Mouse (Mus musculus): ENCODE measurements around the gene Rnf113a2. TPM values are rescaled to one million over a fixed set of nuclear protein-coding genes. Genes with fewer than 3 reads are reported as not detected.

Gene Rnf113a2
- polyA plus RNA-seq, 1 experiment from 2014 or later, result 29.9 TPM

- Histone ChIP-seq H3K27ac (peak overlapping the region; percentile 74), H3K4me1 (peaks cover 8% of the 10 kb centered on the region), H3K27me3 (no peaks in the 10 kb centered on the region), H3K4me3 (peak overlapping the region; percentile 60), H3K36me3 (ENCODE audit: poor library complexity, severe bottlenecking) (no peaks in the 10 kb centered on the region), H3K4me2 (peak overlapping the region; percentile 65), H3K9ac (peak overlapping the region; percentile 61), H3K9me3 (replicated peaks) (0 out of 2 replicates have a peak, but pooled peaks cover 5% of the 10 kb centered on the region)
- no peak for ATAC-seq
- 38% methylated on average over 18 of the region's 18 CpGs for WGBS
These were observed 568 bp downstream of the Rnf113a2 start for GRCm38 (mm10) chr12:84417605-84417922.

- 53% methylated on average over 3 of the region's 3 CpGs for WGBS
- Histone ChIP-seq H3K4me3 (no peak overlapping the region), H3K4me2 (no peak overlapping the region), H3K9me3 (replicated peaks) (no peaks in the 10 kb centered on the region), H3K27ac (no peak overlapping the region), H3K4me1 (no peaks in the 10 kb centered on the region), H3K9ac (no peak overlapping the region), H3K36me3 (ENCODE audit: poor library complexity, severe bottlenecking) (no peaks in the 10 kb centered on the region), H3K27me3 (no peaks in the 10 kb centered on the region)
- no peak for ATAC-seq
These were observed 7.0 kb downstream of the Rnf113a2 start for GRCm38 (mm10) chr12:84423990-84424389.

GRCm38 (mm10) chr12:84429825-84430224, 12.8 kb downstream of the Rnf113a2 start:
- Histone ChIP-seq H3K27ac (no peak overlapping the region), H3K9ac (no peak overlapping the region), H3K4me2 (no peak overlapping the region), H3K4me1 (no peaks in the 10 kb centered on the region), H3K27me3 (no peaks in the 10 kb centered on the region), H3K36me3 (ENCODE audit: poor library complexity, severe bottlenecking) (peaks cover 14% of the 10 kb centered on the region), H3K9me3 (replicated peaks) (no peaks in the 10 kb centered on the region), H3K4me3 (no peak overlapping the region)
- no peak for ATAC-seq
- WGBS, result 96% methylated on average over 2 of the region's 2 CpGs

- Histone ChIP-seq H3K4me2 (no peak overlapping the region), H3K4me3 (no peak overlapping the region), H3K9ac (no peak overlapping the region), H3K36me3 (ENCODE audit: poor library complexity, severe bottlenecking) (peaks cover 1% of the 10 kb centered on the region; the same call in 1 of the 2 replicates), H3K27me3 (no peaks in the 10 kb centered on the region), H3K4me1 (no peaks in the 10 kb centered on the region), H3K27ac (no peak overlapping the region), H3K9me3 (replicated peaks) (no peaks in the 10 kb centered on the region)
- whole genome bisulfite sequencing, result 82% methylated on average over 2 of the region's 2 CpGs
- ATAC-seq, result no peak
These were observed 21.7 kb downstream of the Rnf113a2 start for GRCm38 (mm10) chr12:84438697-84439096.

- ATAC-seq, result no peak
- H3K9me3 ChIP-seq (replicated peaks), result no peaks in the 10 kb centered on the region
- no peak overlapping the region for H3K27ac ChIP-seq
- H3K27me3 ChIP-seq, result peaks cover 4% of the 10 kb centered on the region; the same call in 1 of the 2 replicates
- H3K9ac ChIP-seq, result no peak overlapping the region
- WGBS, result 70% methylated on average over 4 of the region's 4 CpGs
- no peaks in the 10 kb centered on the region for H3K36me3 ChIP-seq (ENCODE audit: poor library complexity, severe bottlenecking)
- H3K4me2 ChIP-seq, result no peak overlapping the region
- no peak overlapping the region for H3K4me3 ChIP-seq
- H3K4me1 ChIP-seq, result no peaks in the 10 kb centered on the region
These were observed 25.5 kb downstream of the Rnf113a2 start for GRCm38 (mm10) chr12:84442526-84442925.

- Histone ChIP-seq H3K4me2 (no peak overlapping the region), H3K27me3 (peaks cover 4% of the 10 kb centered on the region; the same call in 1 of the 2 replicates), H3K9ac (no peak overlapping the region), H3K36me3 (ENCODE audit: poor library complexity, severe bottlenecking) (no peaks in the 10 kb centered on the region), H3K27ac (no peak overlapping the region), H3K9me3 (replicated peaks) (no peaks in the 10 kb centered on the region), H3K4me1 (peaks cover 16% of the 10 kb centered on the region), H3K4me3 (no peak overlapping the region)
- ATAC-seq, result no peak
- WGBS, result 66% methylated on average over 1 of the region's 1 CpGs
These were observed 30.4 kb downstream of the Rnf113a2 start for GRCm38 (mm10) chr12:84447386-84447785.

GRCm38 (mm10) chr12:84448181-84448580, 31.2 kb downstream of the Rnf113a2 start:
- no peaks in the 10 kb centered on the region for H3K9me3 ChIP-seq (replicated peaks)
- H3K4me2 ChIP-seq, result no peak overlapping the region
- H3K4me3 ChIP-seq, result no peak overlapping the region
- WGBS, result 79% methylated on average over 6 of the region's 6 CpGs
- no peak for ATAC-seq
- no peak overlapping the region for H3K27ac ChIP-seq
- H3K9ac ChIP-seq, result no peak overlapping the region
- peaks cover 4% of the 10 kb centered on the region; the same call in 1 of the 2 replicates for H3K27me3 ChIP-seq
- H3K36me3 ChIP-seq (ENCODE audit: poor library complexity, severe bottlenecking), result no peaks in the 10 kb centered on the region
- peaks cover 23% of the 10 kb centered on the region for H3K4me1 ChIP-seq

- WGBS, result 61% methylated on average over 10 of the region's 10 CpGs
- Histone ChIP-seq H3K27ac (no peak overlapping the region), H3K9ac (peak overlapping the region; percentile 70; the same call in 1 of the 2 replicates), H3K4me1 (peaks cover 23% of the 10 kb centered on the region), H3K9me3 (replicated peaks) (no peaks in the 10 kb centered on the region), H3K4me2 (peak overlapping the region; percentile 99), H3K4me3 (peak overlapping the region; percentile 85), H3K27me3 (peaks cover 4% of the 10 kb centered on the region; the same call in 1 of the 2 replicates), H3K36me3 (ENCODE audit: poor library complexity, severe bottlenecking) (no peaks in the 10 kb centered on the region)
- no peak for ATAC-seq
These were observed 32.9 kb downstream of the Rnf113a2 start for GRCm38 (mm10) chr12:84449887-84450286.

GRCm38 (mm10) chr12:84450351-84450717, 33.3 kb downstream of the Rnf113a2 start:
- Histone ChIP-seq H3K4me3 (peak overlapping the region; percentile 85), H3K9me3 (replicated peaks) (no peaks in the 10 kb centered on the region), H3K36me3 (ENCODE audit: poor library complexity, severe bottlenecking) (0 out of 2 replicates have a peak, but pooled peaks cover 2% of the 10 kb centered on the region), H3K4me1 (peaks cover 23% of the 10 kb centered on the region), H3K27me3 (peaks cover 4% of the 10 kb centered on the region; the same call in 1 of the 2 replicates), H3K27ac (0 out of 2 replicates have a peak overlapping the region, but pooled peaks have one; percentile 33), H3K4me2 (peak overlapping the region; percentile 99), H3K9ac (peak overlapping the region; percentile 70)
- no peak for ATAC-seq
- WGBS, result 1% methylated on average over 6 of the region's 6 CpGs

- Histone ChIP-seq H3K9me3 (replicated peaks) (no peaks in the 10 kb centered on the region), H3K9ac (peak within 1 kb of the TSS; percentile 76), H3K4me1 (peaks cover 23% of the 10 kb centered on the region), H3K36me3 (ENCODE audit: poor library complexity, severe bottlenecking) (0 out of 2 replicates have a peak, but pooled peaks cover 2% of the 10 kb centered on the region), H3K4me2 (peak within 1 kb of the TSS; percentile 99), H3K27me3 (peaks cover 4% of the 10 kb centered on the region; the same call in 1 of the 2 replicates), H3K27ac (peak within 1 kb of the TSS; percentile 33), H3K4me3 (peak within 1 kb of the TSS; percentile 85)
- ATAC-seq, result peak; percentile 99
- WGBS, result under 1% methylated on average over 49 of the region's 49 CpGs
These were observed 34.0 kb downstream of the Rnf113a2 start, which contains the start of the genes Aldh6a1 and Lin52 for GRCm38 (mm10) chr12:84450718-84451646. TSS of gene Aldh6a1 (minus strand) at chr12:84451004. TSS of gene Lin52 (plus strand) at chr12:84451422.

- peak overlapping the region; percentile 85 for H3K4me3 ChIP-seq
- 0 out of 2 replicates have a peak, but pooled peaks cover 2% of the 10 kb centered on the region for H3K36me3 ChIP-seq (ENCODE audit: poor library complexity, severe bottlenecking)
- H3K9me3 ChIP-seq (replicated peaks), result no peaks in the 10 kb centered on the region
- H3K4me2 ChIP-seq, result peak overlapping the region; percentile 99
- H3K27ac ChIP-seq, result peak overlapping the region; percentile 32
- peak overlapping the region; percentile 76 for H3K9ac ChIP-seq
- H3K4me1 ChIP-seq, result peaks cover 23% of the 10 kb centered on the region
- no peak for ATAC-seq
- peaks cover 4% of the 10 kb centered on the region; the same call in 1 of the 2 replicates for H3K27me3 ChIP-seq
- WGBS, result 2% methylated on average over 11 of the region's 11 CpGs
These were observed 34.8 kb downstream of the Rnf113a2 start for GRCm38 (mm10) chr12:84451801-84452200.

- no peak for ATAC-seq
These were observed 39.9 kb downstream of the Rnf113a2 start for GRCm38 (mm10) chr12:84456911-84457310.

More at GRCm38 (mm10) chr12:84456911-84457310, 39.9 kb downstream of the Rnf113a2 start:
- no peaks in the 10 kb centered on the region for H3K27me3 ChIP-seq
- H3K27ac ChIP-seq, result no peak overlapping the region
- no peaks in the 10 kb centered on the region; the same call in 1 of the 2 replicates for H3K9me3 ChIP-seq (replicated peaks)
- H3K36me3 ChIP-seq (ENCODE audit: poor library complexity, severe bottlenecking), result peaks cover 31% of the 10 kb centered on the region
- H3K4me1 ChIP-seq, result peaks cover 13% of the 10 kb centered on the region
- no peak overlapping the region for H3K4me2 ChIP-seq
- 96% methylated on average over 3 of the region's 3 CpGs for WGBS
- no peak overlapping the region for H3K4me3 ChIP-seq
- H3K9ac ChIP-seq, result no peak overlapping the region
